Mouse (Mus musculus): Measurements from ENCODE around the gene Trim66. TPM values are rescaled to one million over a fixed set of nuclear protein-coding genes. Genes with fewer than 3 reads are reported as not detected.
A peak's percentile ranks its signal among the peaks of the same experiment; 100 is the strongest.

Trim66 gene
- polyA plus RNA-seq, 1 experiment: not detected

DNA sequence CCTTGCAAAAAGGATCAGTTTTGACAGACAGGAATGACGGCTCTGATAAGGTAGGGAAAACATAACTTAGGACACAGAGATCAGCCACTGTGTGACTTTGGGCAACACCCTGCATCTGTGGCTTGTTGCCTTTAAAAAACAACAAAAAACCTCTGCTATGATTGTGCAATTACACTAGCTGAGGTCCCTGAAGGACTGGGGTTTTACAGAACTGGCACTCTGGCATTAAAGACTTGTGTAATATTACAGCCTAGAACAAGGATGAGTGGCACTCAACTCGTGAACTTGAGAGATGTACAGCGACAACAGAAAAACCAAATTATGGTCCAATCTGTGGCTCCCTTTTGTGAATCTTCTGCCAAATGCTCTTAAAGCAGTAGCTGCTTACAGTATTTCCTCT, 16.8 kb upstream of the Trim66 start:
- TF ChIP-seq POLR2A (IDR thresholded peaks at IDR 0.05; ENCODE audit: insufficient read depth, low read depth, low read length): no peak
- no peak for TF ChIP-seq CTCF (IDR thresholded peaks at IDR 0.05; ENCODE audit: insufficient read depth, low read depth, low read length)
- no peak overlapping the region for H3K4me3 ChIP-seq (ENCODE audit: insufficient read depth, low read depth, low read length)
- H3K27ac ChIP-seq (ENCODE audit: insufficient read depth, low read depth, low read length): no peak overlapping the region
- WGBS: 75% methylated on average over 3 of the region's 3 CpGs
- peaks cover 2% of the 10 kb centered on the region; the same call in 1 of the 2 replicates for H3K4me1 ChIP-seq (ENCODE audit: control insufficient read depth, insufficient read depth, low read length)

DNA sequence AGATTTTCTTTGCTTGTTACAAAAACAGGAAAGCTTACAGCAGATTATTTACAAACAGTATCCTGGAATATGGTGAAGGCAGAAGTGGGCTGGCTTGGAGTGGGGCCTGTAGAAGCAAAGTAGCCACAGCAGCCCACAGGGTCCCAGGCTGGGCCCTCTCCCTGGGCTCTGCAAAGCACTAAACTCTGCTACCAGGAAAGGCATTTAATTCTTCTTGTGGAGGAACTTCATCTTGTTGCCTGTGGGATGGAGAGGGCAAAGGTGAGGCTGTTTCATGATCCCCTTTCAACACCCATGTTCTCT, 16.5 kb upstream of the Trim66 start:
- H3K4me1 ChIP-seq (ENCODE audit: control insufficient read depth, insufficient read depth, low read length): peaks cover 2% of the 10 kb centered on the region; the same call in 1 of the 2 replicates
- H3K27ac ChIP-seq (ENCODE audit: insufficient read depth, low read depth, low read length): no peak overlapping the region
- TF ChIP-seq CTCF (IDR thresholded peaks at IDR 0.05; ENCODE audit: insufficient read depth, low read depth, low read length) (no peak), POLR2A (IDR thresholded peaks at IDR 0.05; ENCODE audit: insufficient read depth, low read depth, low read length) (no peak)
- H3K4me3 ChIP-seq (ENCODE audit: insufficient read depth, low read depth, low read length): no peak overlapping the region

- WGBS: 56% methylated on average over 6 of the region's 6 CpGs
- peaks cover 2% of the 10 kb centered on the region; the same call in 1 of the 2 replicates for H3K4me1 ChIP-seq (ENCODE audit: control insufficient read depth, insufficient read depth, low read length)
These were observed 16.0 kb upstream of the Trim66 start for GRCm38 (mm10) chr7:109523741-109524441.

DNA sequence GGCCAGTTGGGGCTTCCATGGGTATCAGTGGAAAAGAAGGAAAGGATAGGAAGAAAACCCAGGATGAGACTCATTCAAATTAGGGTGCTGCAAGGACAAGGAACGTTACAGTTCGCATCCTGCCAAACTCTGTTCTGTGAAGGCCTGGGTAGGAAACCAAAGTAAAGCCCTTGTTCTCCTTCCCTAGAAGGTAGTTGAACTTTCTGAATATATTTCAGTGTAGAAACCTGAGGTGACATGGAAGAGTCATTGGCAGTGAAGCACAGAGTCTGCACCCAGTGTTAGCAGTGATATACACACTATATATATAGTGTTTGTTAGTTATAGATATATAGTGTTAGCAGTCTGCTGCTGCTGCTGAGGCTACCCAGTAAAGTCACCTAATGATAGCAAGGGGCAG, 15.4 kb upstream of the Trim66 start:
- H3K4me1 ChIP-seq (ENCODE audit: control insufficient read depth, insufficient read depth, low read length): peaks cover 2% of the 10 kb centered on the region; the same call in 1 of the 2 replicates
- WGBS: 67% methylated on average over 2 of the region's 2 CpGs
- H3K27ac ChIP-seq (ENCODE audit: insufficient read depth, low read depth, low read length): no peak overlapping the region
- H3K4me3 ChIP-seq (ENCODE audit: insufficient read depth, low read depth, low read length): no peak overlapping the region
- TF ChIP-seq POLR2A (IDR thresholded peaks at IDR 0.05; ENCODE audit: insufficient read depth, low read depth, low read length): no peak
- no peak for TF ChIP-seq CTCF (IDR thresholded peaks at IDR 0.05; ENCODE audit: insufficient read depth, low read depth, low read length)

More at GRCm38 (mm10) chr7:109523741-109524441, 16.0 kb upstream of the Trim66 start:
- no peak overlapping the region for H3K27ac ChIP-seq (ENCODE audit: insufficient read depth, low read depth, low read length)
- TF ChIP-seq POLR2A (IDR thresholded peaks at IDR 0.05; ENCODE audit: insufficient read depth, low read depth, low read length): no peak
- TF ChIP-seq CTCF (IDR thresholded peaks at IDR 0.05; ENCODE audit: insufficient read depth, low read depth, low read length): no peak
- no peak overlapping the region for H3K4me3 ChIP-seq (ENCODE audit: insufficient read depth, low read depth, low read length)

- Histone ChIP-seq H3K4me1 (ENCODE audit: control insufficient read depth, insufficient read depth, low read length) (peaks cover 2% of the 10 kb centered on the region; the same call in 1 of the 2 replicates), H3K4me3 (ENCODE audit: insufficient read depth, low read depth, low read length) (no peak overlapping the region), H3K27ac (ENCODE audit: insufficient read depth, low read depth, low read length) (no peak overlapping the region)
- WGBS: 72% methylated on average over 5 of the region's 5 CpGs
- TF ChIP-seq POLR2A (IDR thresholded peaks at IDR 0.05; ENCODE audit: insufficient read depth, low read depth, low read length) (no peak), CTCF (IDR thresholded peaks at IDR 0.05; ENCODE audit: insufficient read depth, low read depth, low read length) (no peak)
These were observed 14.2 kb upstream of the Trim66 start for GRCm38 (mm10) chr7:109522084-109522483.

DNA sequence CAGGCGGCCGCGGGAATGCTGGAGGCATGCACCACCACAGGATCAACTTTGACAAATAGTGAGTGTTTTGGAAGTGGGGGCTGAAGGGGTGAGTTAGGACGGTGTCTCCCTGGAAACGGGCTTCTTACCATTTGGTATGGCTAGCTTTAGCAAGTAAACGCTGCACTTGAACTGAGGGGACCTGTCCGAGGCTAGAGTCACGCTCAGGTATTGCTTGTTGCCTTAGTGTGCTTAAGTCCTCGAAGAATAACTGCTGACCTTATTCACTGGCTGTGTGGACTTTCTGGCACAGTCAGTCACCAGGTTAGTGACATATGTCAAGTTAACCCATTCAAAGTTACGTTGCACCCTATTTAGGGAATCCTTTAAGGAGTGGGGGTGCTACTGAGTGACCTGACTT, 12.0 kb upstream of the Trim66 start:
- 6% methylated on average over 10 of the region's 10 CpGs for WGBS
- Histone ChIP-seq H3K4me3 (ENCODE audit: insufficient read depth, low read depth, low read length) (peak overlapping the region; percentile 89), H3K27ac (ENCODE audit: insufficient read depth, low read depth, low read length) (no peak overlapping the region), H3K4me1 (ENCODE audit: control insufficient read depth, insufficient read depth, low read length) (peaks cover 2% of the 10 kb centered on the region; the same call in 1 of the 2 replicates)
- TF ChIP-seq CTCF (IDR thresholded peaks at IDR 0.05; ENCODE audit: insufficient read depth, low read depth, low read length): no peak
- no peak for TF ChIP-seq POLR2A (IDR thresholded peaks at IDR 0.05; ENCODE audit: insufficient read depth, low read depth, low read length)

- H3K4me3 ChIP-seq (ENCODE audit: insufficient read depth, low read depth, low read length): peak within 1 kb of the TSS; percentile 89
- WGBS: under 1% methylated on average over 72 of the region's 72 CpGs
- H3K27ac ChIP-seq (ENCODE audit: insufficient read depth, low read depth, low read length): peak within 1 kb of the TSS; percentile 90
- H3K4me1 ChIP-seq (ENCODE audit: control insufficient read depth, insufficient read depth, low read length): peaks cover 2% of the 10 kb centered on the region; the same call in 1 of the 2 replicates
- peak; percentile 98 for TF ChIP-seq POLR2A (IDR thresholded peaks at IDR 0.05; ENCODE audit: insufficient read depth, low read depth, low read length)
- TF ChIP-seq CTCF (IDR thresholded peaks at IDR 0.05; ENCODE audit: insufficient read depth, low read depth, low read length): 0 out of 2 replicates have a peak, but pooled peaks have one; percentile 2
These were observed 11.1 kb upstream of the Trim66 start, which contains the start of gene Rpl27a for GRCm38 (mm10) chr7:109518838-109519696. TSS of gene Rpl27a (plus strand) at chr7:109519147.

DNA sequence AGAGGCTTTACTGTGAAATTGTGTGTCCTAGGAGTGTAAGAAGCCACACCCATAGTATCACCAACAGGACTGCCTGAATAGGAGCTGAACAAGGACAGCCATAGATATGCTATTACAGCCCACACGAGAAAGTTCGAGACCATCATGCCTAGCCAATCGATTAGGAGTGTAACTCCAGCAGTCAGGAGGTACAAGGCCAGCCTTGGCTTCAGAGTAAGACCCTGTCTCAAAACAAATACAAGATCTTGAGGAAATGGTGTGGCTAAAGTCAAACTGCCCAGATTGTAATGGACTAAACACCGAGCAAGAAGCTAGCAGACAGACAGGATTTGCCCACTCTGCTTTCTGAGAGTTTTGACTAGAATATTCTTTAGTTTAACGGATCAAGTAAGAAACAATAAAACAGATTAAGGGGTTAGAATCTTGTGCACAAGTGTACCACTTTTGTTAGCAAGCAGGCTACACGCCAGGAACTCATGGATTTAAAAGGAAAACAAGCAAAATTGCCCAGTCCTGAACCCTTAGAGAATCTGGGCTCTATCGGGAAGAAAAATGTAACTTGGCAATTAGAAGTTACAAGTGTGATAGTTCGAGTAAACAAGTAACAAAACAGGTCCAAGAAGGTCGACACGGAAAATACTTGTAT, 10.2 kb upstream of the Trim66 start:
- H3K4me1 ChIP-seq (ENCODE audit: control insufficient read depth, insufficient read depth, low read length): peaks cover 2% of the 10 kb centered on the region; the same call in 1 of the 2 replicates
- TF ChIP-seq CTCF (IDR thresholded peaks at IDR 0.05; ENCODE audit: insufficient read depth, low read depth, low read length): no peak
- TF ChIP-seq POLR2A (IDR thresholded peaks at IDR 0.05; ENCODE audit: insufficient read depth, low read depth, low read length): no peak
- 9% methylated on average over 10 of the region's 10 CpGs for WGBS
- peak overlapping the region; percentile 90 for H3K27ac ChIP-seq (ENCODE audit: insufficient read depth, low read depth, low read length)
- H3K4me3 ChIP-seq (ENCODE audit: insufficient read depth, low read depth, low read length): peak overlapping the region; percentile 89

Data from olfactory bulb, adult 2 months (tissue).